Mouse (Mus musculus) brain, embryonic 14.5 days (tissue): ENCODE measurements around the gene Rorb.

Source experiments
- CTCF ChIP-seq: fragments of 200-500 bp; IDR thresholded peaks from 2 replicates; pipeline ENCODE4 v1.5.1; 2012; ENCODE audit warnings: inconsistent platforms, mild to moderate bottlenecking, moderate library complexity, borderline replicate concordance; ENCODE audit not compliant: insufficient read depth, insufficient read length; ENCODE audit errors: extremely low read depth
- POLR2A ChIP-seq: fragments of 200-500 bp; IDR thresholded peaks from 2 replicates; pipeline ENCODE4 v1.6.1; 2012; ENCODE audit warnings: mild to moderate bottlenecking, inconsistent platforms, borderline replicate concordance; ENCODE audit not compliant: poor library complexity, insufficient read depth, insufficient read length, severe bottlenecking; ENCODE audit errors: extremely low read depth

GRCm38 (mm10) chr19:18911755-18912340 is 199.1 kb downstream of the Rorb start:
- TF ChIP-seq CTCF (no peak), POLR2A (no peak)
